Mouse (Mus musculus) retina, adult 2 months (tissue): ENCODE data around the gene Pcyt2.
A peak's percentile ranks its signal among the peaks of the same experiment; 100 is the strongest.

Experiments used
- DNase-seq: peaks from one replicate; pipeline ENCODE4 v3.0.0-alpha.2; 2012; ENCODE audit warnings: low read depth, low spot score

Gene Pcyt2

GRCm38 (mm10) chr11:120633520-120634343, 16.0 kb upstream of the Pcyt2 start, which contains the start of gene Mafg:
Gene Mafg (minus strand): TSS chr11:120633600.
- peak; percentile 85 for DNase-seq

GRCm38 (mm10) chr11:120632559-120633519, 15.1 kb upstream of the Pcyt2 start:
- no peak for DNase-seq

GRCm38 (mm10) chr11:120631726-120632448, 14.2 kb upstream of the Pcyt2 start:
- DNase-seq = no peak

GRCm38 (mm10) chr11:120630881-120631725, 13.4 kb upstream of the Pcyt2 start:
- DNase-seq = no peak

- DNase-seq = no peak
Observed at GRCm38 (mm10) chr11:120630401-120630871, 12.7 kb upstream of the Pcyt2 start.

GRCm38 (mm10) chr11:120629911-120630310, 12.2 kb upstream of the Pcyt2 start:
- DNase-seq = no peak

GRCm38 (mm10) chr11:120629341-120629730, 11.6 kb upstream of the Pcyt2 start:
- no peak for DNase-seq

- no peak for DNase-seq
Observed at GRCm38 (mm10) chr11:120628601-120629340, 11.0 kb upstream of the Pcyt2 start.

- no peak for DNase-seq
Observed at GRCm38 (mm10) chr11:120627468-120628300, 9.9 kb upstream of the Pcyt2 start.

- no peak for DNase-seq
Observed at GRCm38 (mm10) chr11:120626785-120627467, 9.2 kb upstream of the Pcyt2 start.

GRCm38 (mm10) chr11:120625152-120625775, 7.5 kb upstream of the Pcyt2 start, which contains the start of gene Sirt7:
Gene Sirt7 (minus strand): TSS chr11:120625240.
- no peak for DNase-seq

- peak; percentile 66 for DNase-seq
Observed at GRCm38 (mm10) chr11:120624680-120625111, 7.0 kb upstream of the Pcyt2 start.

- no peak for DNase-seq
Observed at GRCm38 (mm10) chr11:120623961-120624679, 6.4 kb upstream of the Pcyt2 start.

- DNase-seq = no peak
Observed at GRCm38 (mm10) chr11:120622805-120623204, 5.1 kb upstream of the Pcyt2 start.

- no peak for DNase-seq
Observed at GRCm38 (mm10) chr11:120620195-120620594, 2.5 kb upstream of the Pcyt2 start.

- no peak for DNase-seq
Observed at GRCm38 (mm10) chr11:120618619-120619535, 1.1 kb upstream of the Pcyt2 start.
